Mouse (Mus musculus): ENCODE measurements around the gene Yjefn3.

GRCm38 (mm10) chr8:69950300-69950699 lies 47.8 kb upstream of the Yjefn3 start:
- no peak for TF ChIP-seq POLR2A (IDR thresholded peaks at IDR 0.05; ENCODE audit: borderline replicate concordance, low read depth, low read length)
- TF ChIP-seq CTCF (IDR thresholded peaks at IDR 0.05; ENCODE audit: low read depth, low read length): no peak
